Mouse (Mus musculus): Measurements from ENCODE around the gene Olfr2. TPM values are rescaled to one million over a fixed set of nuclear protein-coding genes. Genes with fewer than 3 reads are reported as not detected.
"Not testable (repeated sequence)": the region's sequence is repeated elsewhere in the genome, so short reads cannot be mapped to it uniquely, and the experiment has no call there.

Olfr2 gene
- polyA plus RNA-seq, 1 experiment: not detected

- 83% methylated on average over 7 of the region's 7 CpGs for WGBS
Measured at GRCm38 (mm10) chr7:107000798-107001197, 5.1 kb downstream of the Olfr2 start.

GRCm38 (mm10) chr7:106985236-106985635, 20.6 kb downstream of the Olfr2 start:
- DNase-seq: no peak
- H3K27ac ChIP-seq (ENCODE audit: insufficient read depth, low read length): no peak overlapping the region
- TF ChIP-seq CTCF (IDR thresholded peaks at IDR 0.05; ENCODE audit: borderline replicate concordance, insufficient read depth, low read depth, low read length) (no peak), POLR2A (IDR thresholded peaks at IDR 0.05; ENCODE audit: borderline replicate concordance, insufficient read depth, low read length) (no peak)
- H3K4me1 ChIP-seq (ENCODE audit: control insufficient read depth, insufficient read depth, low read length): no peaks in the 10 kb centered on the region
- no peak overlapping the region for H3K4me3 ChIP-seq (replicated peaks; ENCODE audit: insufficient read depth, low read depth, low read length)
- no peaks in the 10 kb centered on the region for H3K27me3 ChIP-seq (ENCODE audit: control insufficient read depth, insufficient read depth, low read length)
- WGBS: 92% methylated on average over 3 of the region's 3 CpGs

More at GRCm38 (mm10) chr7:107000798-107001197, 5.1 kb downstream of the Olfr2 start:
- TF ChIP-seq CTCF (IDR thresholded peaks at IDR 0.05; ENCODE audit: borderline replicate concordance, insufficient read depth, low read depth, low read length) (no peak), POLR2A (IDR thresholded peaks at IDR 0.05; ENCODE audit: borderline replicate concordance, insufficient read depth, low read length) (no peak)
- no peak for DNase-seq
- H3K27ac ChIP-seq (ENCODE audit: insufficient read depth, low read length): no peak overlapping the region
- H3K4me3 ChIP-seq (replicated peaks; ENCODE audit: insufficient read depth, low read depth, low read length): no peak overlapping the region
- H3K4me1 ChIP-seq (ENCODE audit: control insufficient read depth, insufficient read depth, low read length): no peaks in the 10 kb centered on the region
- no peaks in the 10 kb centered on the region for H3K27me3 ChIP-seq (ENCODE audit: control insufficient read depth, insufficient read depth, low read length)

GRCm38 (mm10) chr7:106975353-106975752, 30.5 kb downstream of the Olfr2 start, which contains the start of gene Olfr711:
Olfr711 (minus strand) TSS chr7:106975453.
- no peak for DNase-seq
- H3K4me1 ChIP-seq (ENCODE audit: control insufficient read depth, insufficient read depth, low read length): no peaks in the 10 kb centered on the region
- H3K27ac ChIP-seq (ENCODE audit: insufficient read depth, low read length): no peak within 1 kb of the TSS
- TF ChIP-seq CTCF (IDR thresholded peaks at IDR 0.05; ENCODE audit: borderline replicate concordance, insufficient read depth, low read depth, low read length) (no peak), POLR2A (IDR thresholded peaks at IDR 0.05; ENCODE audit: borderline replicate concordance, insufficient read depth, low read length) (no peak)
- no peak within 1 kb of the TSS for H3K4me3 ChIP-seq (replicated peaks; ENCODE audit: insufficient read depth, low read depth, low read length)
- H3K27me3 ChIP-seq (ENCODE audit: control insufficient read depth, insufficient read depth, low read length): no peaks in the 10 kb centered on the region
- WGBS: 43% methylated on average over 1 of the region's 1 CpGs

GRCm38 (mm10) chr7:106967503-106967902, 38.4 kb downstream of the Olfr2 start:
- not testable (repeated sequence) for H3K4me3 ChIP-seq (replicated peaks; ENCODE audit: insufficient read depth, low read depth, low read length); H3K27ac ChIP-seq (ENCODE audit: insufficient read depth, low read length); H3K27me3 ChIP-seq (ENCODE audit: control insufficient read depth, insufficient read depth, low read length); H3K4me1 ChIP-seq (ENCODE audit: control insufficient read depth, insufficient read depth, low read length); DNase-seq

GRCm38 (mm10) chr7:106963837-106964236, 42.0 kb downstream of the Olfr2 start, which contains the start of gene Olfr6:
Olfr6 (minus strand) TSS chr7:106963937.
- TF ChIP-seq CTCF (IDR thresholded peaks at IDR 0.05; ENCODE audit: borderline replicate concordance, insufficient read depth, low read depth, low read length): no peak
- TF ChIP-seq POLR2A (IDR thresholded peaks at IDR 0.05; ENCODE audit: borderline replicate concordance, insufficient read depth, low read length): no peak
- H3K27ac ChIP-seq (ENCODE audit: insufficient read depth, low read length): no peak within 1 kb of the TSS

GRCm38 (mm10) chr7:106948212-106948611, 57.7 kb downstream of the Olfr2 start, which contains the start of gene Olfr710:
Olfr710 (minus strand) TSS chr7:106948312.
- Histone ChIP-seq H3K4me1 (ENCODE audit: control insufficient read depth, insufficient read depth, low read length) (no peaks in the 10 kb centered on the region), H3K27me3 (ENCODE audit: control insufficient read depth, insufficient read depth, low read length) (no peaks in the 10 kb centered on the region), H3K27ac (ENCODE audit: insufficient read depth, low read length) (no peak within 1 kb of the TSS), H3K4me3 (replicated peaks; ENCODE audit: insufficient read depth, low read depth, low read length) (no peak within 1 kb of the TSS)
- no peak for DNase-seq
- TF ChIP-seq CTCF (IDR thresholded peaks at IDR 0.05; ENCODE audit: borderline replicate concordance, insufficient read depth, low read depth, low read length) (no peak), POLR2A (IDR thresholded peaks at IDR 0.05; ENCODE audit: borderline replicate concordance, insufficient read depth, low read length) (no peak)
- 67% methylated on average over 3 of the region's 3 CpGs for WGBS

More at GRCm38 (mm10) chr7:106963837-106964236, 42.0 kb downstream of the Olfr2 start, which contains the start of gene Olfr6:
- WGBS: 83% methylated on average over 1 of the region's 1 CpGs
- Histone ChIP-seq H3K27me3 (ENCODE audit: control insufficient read depth, insufficient read depth, low read length) (no peaks in the 10 kb centered on the region), H3K4me3 (replicated peaks; ENCODE audit: insufficient read depth, low read depth, low read length) (no peak within 1 kb of the TSS), H3K4me1 (ENCODE audit: control insufficient read depth, insufficient read depth, low read length) (no peaks in the 10 kb centered on the region)
- DNase-seq: no peak

Other genes starting within 250 kb of the Olfr2 start
- gene Olfr699, start 212.9 kb downstream of the Olfr2 start, polyA plus RNA-seq (2012; rRNA removed): not detected in 2 replicates
- not detected in 2 replicates for gene Olfr700, start 197.2 kb downstream of the Olfr2 start, polyA plus RNA-seq (2012; rRNA removed)
- gene Olfr701, start 191.9 kb downstream of the Olfr2 start, polyA plus RNA-seq (2012; rRNA removed): not detected in 2 replicates
- gene Olfr702, start 172.2 kb downstream of the Olfr2 start, polyA plus RNA-seq (2012; rRNA removed): not detected in 2 replicates
- not detected in 2 replicates for gene Olfr703, start 162.7 kb downstream of the Olfr2 start, polyA plus RNA-seq (2012; rRNA removed)
- gene Olfr704, start 142.9 kb downstream of the Olfr2 start, polyA plus RNA-seq (2012; rRNA removed): not detected in 2 replicates
- not detected in 2 replicates for gene Olfr705, start 129.2 kb downstream of the Olfr2 start, polyA plus RNA-seq (2012; rRNA removed)
- not detected in 2 replicates for gene Olfr706, start 117.9 kb downstream of the Olfr2 start, polyA plus RNA-seq (2012; rRNA removed)
- gene Olfr707, start 104.8 kb downstream of the Olfr2 start, polyA plus RNA-seq (2012; rRNA removed): not detected in 2 replicates
- gene Olfr1532-ps1, start 98.1 kb downstream of the Olfr2 start, polyA plus RNA-seq (2012; rRNA removed): not detected in 2 replicates
- not detected in 2 replicates for gene Olfr709-ps1, start 73.9 kb downstream of the Olfr2 start, polyA plus RNA-seq (2012; rRNA removed)
- gene Olfr710, start 57.8 kb downstream of the Olfr2 start, polyA plus RNA-seq (2012; rRNA removed): not detected in 2 replicates
- not detected in 2 replicates for gene Olfr6, start 42.1 kb downstream of the Olfr2 start, polyA plus RNA-seq (2012; rRNA removed)
- gene Olfr711, start 30.6 kb downstream of the Olfr2 start, polyA plus RNA-seq (2012; rRNA removed): not detected in 2 replicates
- gene Olfr713, start 25.1 kb upstream of the Olfr2 start, polyA plus RNA-seq (2012; rRNA removed): not detected in 2 replicates
- not detected in 2 replicates for gene Olfr714, start 64.9 kb upstream of the Olfr2 start, polyA plus RNA-seq (2012; rRNA removed)
- gene Olfr17, start 87.1 kb upstream of the Olfr2 start, polyA plus RNA-seq (2012; rRNA removed): not detected in 2 replicates
- not detected in 2 replicates for gene Olfr715b, start 104.3 kb upstream of the Olfr2 start, polyA plus RNA-seq (2012; rRNA removed)
- not detected in 2 replicates for gene Olfr715, start 125.0 kb upstream of the Olfr2 start, polyA plus RNA-seq (2012; rRNA removed)
- not detected in 2 replicates for gene Olfr716, start 132.3 kb upstream of the Olfr2 start, polyA plus RNA-seq (2012; rRNA removed)
- gene Nlrp14, start 160.9 kb upstream of the Olfr2 start, polyA plus RNA-seq (2012; rRNA removed): not detected in 2 replicates
- gene Rbmxl2, start 203.4 kb upstream of the Olfr2 start, polyA plus RNA-seq (2012; rRNA removed): not detected in 2 replicates